Mouse (Mus musculus): ENCODE results near the gene Rack1. TPM values are rescaled to one million over a fixed set of nuclear protein-coding genes. Genes with fewer than 3 reads are reported as not detected.
A peak's percentile ranks its signal among the peaks of the same experiment; 100 is the strongest.

Gene Rack1
- polyA plus RNA-seq, 1 experiment, result 2,044 TPM

- Histone ChIP-seq H3K4me1 (ENCODE audit: control insufficient read depth, insufficient read depth, low read length) (no peaks in the 10 kb centered on the region), H3K36me3 (ENCODE audit: control insufficient read depth, insufficient read depth, low read length, poor library complexity, severe bottlenecking) (peaks cover 66% of the 10 kb centered on the region), H3K9ac (ENCODE audit: low read depth, poor library complexity, severe bottlenecking) (no peak overlapping the region), H3K9me3 (replicated peaks; ENCODE audit: control insufficient read depth, insufficient read depth, low read length, poor library complexity, severe bottlenecking) (no peaks in the 10 kb centered on the region), H3K27ac (ENCODE audit: insufficient read depth, low read length) (no peak overlapping the region), H3K4me3 (ENCODE audit: low read depth, low read length) (no peak overlapping the region), H3K27me3 (ENCODE audit: control insufficient read depth, insufficient read depth, low read length, poor library complexity, severe bottlenecking) (no peaks in the 10 kb centered on the region)
- TF ChIP-seq POLR2A (IDR thresholded peaks at IDR 0.05; ENCODE audit: insufficient read depth, low read length), result no peak
- TF ChIP-seq EP300 (IDR thresholded peaks at IDR 0.05; ENCODE audit: insufficient read depth, low read depth, low read length), result no peak
- TF ChIP-seq CTCF (IDR thresholded peaks at IDR 0.05; ENCODE audit: low read depth, low read length), result no peak
These were observed 10.0 kb downstream of the Rack1 start for GRCm38 (mm10) chr11:48810142-48810541.

GRCm38 (mm10) chr11:48813782-48814181 is 13.7 kb downstream of the Rack1 start:
- H3K4me3 ChIP-seq (ENCODE audit: low read depth, low read length), result no peak overlapping the region
- no peak overlapping the region for H3K27ac ChIP-seq (ENCODE audit: insufficient read depth, low read length)
- no peaks in the 10 kb centered on the region for H3K9me3 ChIP-seq (replicated peaks; ENCODE audit: control insufficient read depth, insufficient read depth, low read length, poor library complexity, severe bottlenecking)
- TF ChIP-seq POLR2A (IDR thresholded peaks at IDR 0.05; ENCODE audit: insufficient read depth, low read length) (no peak), CTCF (IDR thresholded peaks at IDR 0.05; ENCODE audit: low read depth, low read length) (no peak), EP300 (IDR thresholded peaks at IDR 0.05; ENCODE audit: insufficient read depth, low read depth, low read length) (no peak)
- H3K4me1 ChIP-seq (ENCODE audit: control insufficient read depth, insufficient read depth, low read length), result no peaks in the 10 kb centered on the region
- H3K27me3 ChIP-seq (ENCODE audit: control insufficient read depth, insufficient read depth, low read length, poor library complexity, severe bottlenecking), result no peaks in the 10 kb centered on the region
- H3K36me3 ChIP-seq (ENCODE audit: control insufficient read depth, insufficient read depth, low read length, poor library complexity, severe bottlenecking), result peaks cover 40% of the 10 kb centered on the region
- no peak overlapping the region for H3K9ac ChIP-seq (ENCODE audit: low read depth, poor library complexity, severe bottlenecking)

- H3K27ac ChIP-seq (ENCODE audit: insufficient read depth, low read length), result no peak overlapping the region
- TF ChIP-seq POLR2A (IDR thresholded peaks at IDR 0.05; ENCODE audit: insufficient read depth, low read length), result no peak
- TF ChIP-seq EP300 (IDR thresholded peaks at IDR 0.05; ENCODE audit: insufficient read depth, low read depth, low read length), result no peak
- no peak for TF ChIP-seq CTCF (IDR thresholded peaks at IDR 0.05; ENCODE audit: low read depth, low read length)
- peak overlapping the region; percentile 35 for H3K9ac ChIP-seq (ENCODE audit: low read depth, poor library complexity, severe bottlenecking)
- peaks cover 28% of the 10 kb centered on the region for H3K36me3 ChIP-seq (ENCODE audit: control insufficient read depth, insufficient read depth, low read length, poor library complexity, severe bottlenecking)
- H3K4me3 ChIP-seq (ENCODE audit: low read depth, low read length), result peak overlapping the region; percentile 98
- no peaks in the 10 kb centered on the region for H3K4me1 ChIP-seq (ENCODE audit: control insufficient read depth, insufficient read depth, low read length)
- no peaks in the 10 kb centered on the region for H3K9me3 ChIP-seq (replicated peaks; ENCODE audit: control insufficient read depth, insufficient read depth, low read length, poor library complexity, severe bottlenecking)
- H3K27me3 ChIP-seq (ENCODE audit: control insufficient read depth, insufficient read depth, low read length, poor library complexity, severe bottlenecking), result no peaks in the 10 kb centered on the region
These were observed 15.7 kb downstream of the Rack1 start for GRCm38 (mm10) chr11:48815851-48816250.

GRCm38 (mm10) chr11:48816281-48816781 is 16.2 kb downstream of the Rack1 start:
- no peaks in the 10 kb centered on the region for H3K9me3 ChIP-seq (replicated peaks; ENCODE audit: control insufficient read depth, insufficient read depth, low read length, poor library complexity, severe bottlenecking)
- TF ChIP-seq EP300 (IDR thresholded peaks at IDR 0.05; ENCODE audit: insufficient read depth, low read depth, low read length), result no peak
- TF ChIP-seq CTCF (IDR thresholded peaks at IDR 0.05; ENCODE audit: low read depth, low read length), result no peak
- TF ChIP-seq POLR2A (IDR thresholded peaks at IDR 0.05; ENCODE audit: insufficient read depth, low read length), result no peak
- H3K9ac ChIP-seq (ENCODE audit: low read depth, poor library complexity, severe bottlenecking), result peak overlapping the region; percentile 35
- H3K27me3 ChIP-seq (ENCODE audit: control insufficient read depth, insufficient read depth, low read length, poor library complexity, severe bottlenecking), result no peaks in the 10 kb centered on the region
- H3K36me3 ChIP-seq (ENCODE audit: control insufficient read depth, insufficient read depth, low read length, poor library complexity, severe bottlenecking), result peaks cover 25% of the 10 kb centered on the region
- H3K27ac ChIP-seq (ENCODE audit: insufficient read depth, low read length), result no peak overlapping the region
- H3K4me3 ChIP-seq (ENCODE audit: low read depth, low read length), result peak overlapping the region; percentile 98
- peaks cover 2% of the 10 kb centered on the region for H3K4me1 ChIP-seq (ENCODE audit: control insufficient read depth, insufficient read depth, low read length)

- H3K9ac ChIP-seq (ENCODE audit: low read depth, poor library complexity, severe bottlenecking), result peak within 1 kb of the TSS; percentile 35
These were observed 16.9 kb downstream of the Rack1 start, which contains the start of gene Trim41 for GRCm38 (mm10) chr11:48816800-48817665. Gene Trim41, minus strand, starts transcription at chr11:48817353.

GRCm38 (mm10) chr11:48817794-48818193 is 17.7 kb downstream of the Rack1 start:
- peak overlapping the region; percentile 35 for H3K9ac ChIP-seq (ENCODE audit: low read depth, poor library complexity, severe bottlenecking)
- peak overlapping the region; percentile 51 for H3K27ac ChIP-seq (ENCODE audit: insufficient read depth, low read length)
- H3K4me1 ChIP-seq (ENCODE audit: control insufficient read depth, insufficient read depth, low read length), result peaks cover 2% of the 10 kb centered on the region
- no peaks in the 10 kb centered on the region for H3K9me3 ChIP-seq (replicated peaks; ENCODE audit: control insufficient read depth, insufficient read depth, low read length, poor library complexity, severe bottlenecking)
- no peak for TF ChIP-seq CTCF (IDR thresholded peaks at IDR 0.05; ENCODE audit: low read depth, low read length)
- TF ChIP-seq POLR2A (IDR thresholded peaks at IDR 0.05; ENCODE audit: insufficient read depth, low read length), result no peak
- TF ChIP-seq EP300 (IDR thresholded peaks at IDR 0.05; ENCODE audit: insufficient read depth, low read depth, low read length), result no peak
- peaks cover 11% of the 10 kb centered on the region for H3K36me3 ChIP-seq (ENCODE audit: control insufficient read depth, insufficient read depth, low read length, poor library complexity, severe bottlenecking)
- peak overlapping the region; percentile 83 for H3K4me3 ChIP-seq (ENCODE audit: low read depth, low read length)
- H3K27me3 ChIP-seq (ENCODE audit: control insufficient read depth, insufficient read depth, low read length, poor library complexity, severe bottlenecking), result no peaks in the 10 kb centered on the region

More at GRCm38 (mm10) chr11:48816800-48817665, 16.9 kb downstream of the Rack1 start, which contains the start of gene Trim41:
- Histone ChIP-seq H3K27me3 (ENCODE audit: control insufficient read depth, insufficient read depth, low read length, poor library complexity, severe bottlenecking) (no peaks in the 10 kb centered on the region), H3K4me1 (ENCODE audit: control insufficient read depth, insufficient read depth, low read length) (peaks cover 2% of the 10 kb centered on the region), H3K9me3 (replicated peaks; ENCODE audit: control insufficient read depth, insufficient read depth, low read length, poor library complexity, severe bottlenecking) (no peaks in the 10 kb centered on the region), H3K36me3 (ENCODE audit: control insufficient read depth, insufficient read depth, low read length, poor library complexity, severe bottlenecking) (peaks cover 18% of the 10 kb centered on the region), H3K27ac (ENCODE audit: insufficient read depth, low read length) (peak within 1 kb of the TSS; percentile 51), H3K4me3 (ENCODE audit: low read depth, low read length) (peak within 1 kb of the TSS; percentile 98)
- TF ChIP-seq CTCF (IDR thresholded peaks at IDR 0.05; ENCODE audit: low read depth, low read length) (no peak), EP300 (IDR thresholded peaks at IDR 0.05; ENCODE audit: insufficient read depth, low read depth, low read length) (0 out of 2 replicates have a peak, but pooled peaks have one; percentile 7), POLR2A (IDR thresholded peaks at IDR 0.05; ENCODE audit: insufficient read depth, low read length) (peak; percentile 72)

All from ES-Bruce4 (cell line).